Mouse (Mus musculus): ENCODE measurements around the gene Cmya5. TPM values are rescaled to one million over a fixed set of nuclear protein-coding genes. Genes with fewer than 3 reads are reported as not detected.

Gene Cmya5
- total RNA-seq (2023) = 0.09 TPM

DNA sequence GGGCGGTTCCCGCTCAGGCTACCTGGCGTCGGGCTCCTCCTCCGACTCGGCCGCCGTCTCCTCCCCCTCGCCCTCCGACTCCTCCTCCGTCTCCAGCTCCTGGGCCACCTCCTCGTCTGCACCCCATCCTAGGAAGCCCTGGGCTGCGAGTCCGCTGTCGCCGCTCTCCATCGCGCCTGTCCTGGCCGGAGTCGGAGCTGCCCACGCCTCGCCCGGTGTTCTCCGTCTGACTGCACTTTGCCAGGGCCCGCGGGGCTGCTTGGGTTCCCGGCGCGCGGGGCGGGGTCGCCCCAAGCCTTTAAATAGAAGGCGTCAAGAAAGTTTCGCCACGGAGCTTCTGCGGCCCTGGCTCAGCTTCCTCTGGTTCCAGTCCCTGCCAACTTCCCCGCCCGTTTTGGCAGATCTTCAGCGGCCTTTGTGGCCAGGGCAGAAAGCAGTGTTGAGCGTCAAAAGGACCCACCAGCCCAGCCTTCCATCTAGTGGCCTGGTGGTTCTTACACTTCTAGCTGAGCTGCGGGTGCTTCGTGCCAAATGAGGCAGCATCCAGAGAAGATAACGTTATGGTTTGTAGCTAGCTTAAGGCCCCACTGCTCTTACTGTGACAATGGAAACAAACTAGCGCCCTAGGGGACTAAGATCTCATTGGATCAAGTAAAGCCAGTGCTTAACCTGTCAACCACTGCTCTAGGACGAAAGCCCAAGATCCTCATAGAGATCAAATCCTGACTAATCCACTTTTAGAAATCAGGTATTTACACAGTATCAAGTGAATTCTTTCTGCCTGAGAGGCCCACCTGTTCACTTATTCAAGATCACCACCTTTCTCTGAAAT is at the start of gene Cmya5:
Cmya5 (minus strand) TSS at position 389 of the 832 bp plus-strand sequence.

DNA sequence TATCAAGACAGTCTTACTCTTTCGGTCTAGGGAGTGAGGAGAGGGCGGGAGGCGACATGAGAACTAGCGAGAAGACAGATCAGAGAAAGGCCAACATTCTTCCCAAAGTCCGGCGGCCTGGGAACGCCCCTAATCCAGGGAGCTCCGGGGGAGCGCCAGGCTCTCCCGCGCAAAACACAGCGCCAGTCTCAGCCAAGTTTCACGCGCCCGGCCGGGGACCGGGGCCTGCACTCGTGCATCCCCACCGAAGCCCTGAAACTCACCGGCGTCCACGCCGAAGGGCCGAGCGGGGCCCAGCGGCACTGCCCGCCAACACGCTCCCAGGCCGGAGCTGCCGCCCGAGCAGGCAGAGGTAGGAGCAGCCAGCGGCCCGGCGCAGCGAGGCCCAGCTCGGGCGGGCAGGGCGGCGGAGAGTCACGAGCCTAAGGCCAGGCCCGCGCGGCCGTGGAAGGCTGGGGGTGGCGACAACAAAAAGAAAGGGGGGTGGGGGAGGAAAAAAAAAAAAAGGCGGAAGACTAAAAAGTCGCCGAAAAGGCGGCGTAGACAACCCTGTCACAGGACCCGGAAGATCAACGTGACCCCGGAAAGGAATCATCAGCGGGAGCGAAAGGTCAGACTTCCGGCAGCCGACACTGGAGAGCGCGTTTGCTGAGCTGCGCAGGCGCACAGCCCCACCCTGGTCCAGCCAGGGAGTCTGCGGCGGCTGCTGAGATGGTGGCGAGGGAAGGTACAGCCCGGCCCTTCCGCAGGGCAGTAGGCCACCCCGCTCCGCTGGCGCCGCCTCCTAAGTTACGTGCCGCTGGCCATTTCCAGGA is 47.5 kb upstream of the Cmya5 start, which contains the start of gene Tent2:
Tent2 (minus strand) TSS at position 555 of the 815 bp plus-strand sequence.

Other genes starting within 250 kb of the Cmya5 start
- 101 TPM for gene Tent2, start 47.7 kb upstream of the Cmya5 start, total RNA-seq (2023)
- gene Homer1, start 154.9 kb upstream of the Cmya5 start, total RNA-seq (2023) = 17.8 TPM